Mouse (Mus musculus): ENCODE measurements around the gene Faf2. TPM values are rescaled to one million over a fixed set of nuclear protein-coding genes. Genes with fewer than 3 reads are reported as not detected.

Gene Faf2
- total and polyA plus RNA-seq, 3 experiments = 31.4 to 39.3 TPM; not detected in 1

GRCm38 (mm10) chr13:54621155-54621932 is at the start of gene Faf2 (continued):
- TF ChIP-seq KAT2A (conservative IDR thresholded peaks at IDR 0.05; ENCODE audit: low read depth, low read length) (no peak; the same call in 1 of the 2 replicates), SMC3 (IDR thresholded peaks at IDR 0.05; ENCODE audit: low read depth, low read length) (peak; percentile 56), TAL1 (IDR thresholded peaks at IDR 0.05; ENCODE audit: low read length) (no peak), POLR2A (IDR thresholded peaks at IDR 0.05; ENCODE audit: control insufficient read depth in 1 of 2, insufficient read depth in 1 of 2, low read depth in 1 of 2, low read length in 2 of 2, poor library complexity in 1 of 2) (peak; percentile 81 to 92), E2F4 (IDR thresholded peaks at IDR 0.05; ENCODE audit: borderline replicate concordance, low read depth, low read length) (no peak)

GRCm38 (mm10) chr13:54572621-54573020 is 49.0 kb upstream of the Faf2 start:
- Histone ChIP-seq H3K9me3 (replicated peaks; ENCODE audit: insufficient read depth, low read length) (no peaks in the 10 kb centered on the region), H3K36me3 (ENCODE audit: control insufficient read depth in 1 of 2, insufficient read depth in 2 of 2, low read length in 2 of 2) (peaks cover 0 to 10% of the 10 kb centered on the region in 2 experiments; a peak in 2 of 4 replicates), H3K27me3 (ENCODE audit: control insufficient read depth in 1 of 2, insufficient read depth in 2 of 2, low read length in 2 of 2) (no peaks in the 10 kb centered on the region), H3K9ac (ENCODE audit: control insufficient read depth, low read depth, low read length, poor library complexity, severe bottlenecking) (no peak overlapping the region), H3K79me2 (ENCODE audit: control insufficient read depth, insufficient read depth, low read length, poor library complexity) (no peaks in the 10 kb centered on the region; the same call in 1 of the 2 replicates), H3K4me3 (ENCODE audit: control insufficient read depth in 1 of 2, insufficient read depth in 1 of 2, low read depth in 2 of 2, low read length in 2 of 2) (no peak overlapping the region), H3K27ac (ENCODE audit: control insufficient read depth, low read depth, low read length) (no peak overlapping the region), H3K4me1 (ENCODE audit: control insufficient read depth in 1 of 2, insufficient read depth in 2 of 2, low read length in 2 of 2) (peaks cover 2 to 10% of the 10 kb centered on the region in 2 experiments)
- no peak for TF ChIP-seq GABPA (IDR thresholded peaks at IDR 0.05; ENCODE audit: low read depth, low read length)
- TF ChIP-seq ZNF384 (IDR thresholded peaks at IDR 0.05; ENCODE audit: low read depth, low read length) = peak; percentile 37
- no peak for DNase-seq (ENCODE audit: low read depth, low spot score)

DNA sequence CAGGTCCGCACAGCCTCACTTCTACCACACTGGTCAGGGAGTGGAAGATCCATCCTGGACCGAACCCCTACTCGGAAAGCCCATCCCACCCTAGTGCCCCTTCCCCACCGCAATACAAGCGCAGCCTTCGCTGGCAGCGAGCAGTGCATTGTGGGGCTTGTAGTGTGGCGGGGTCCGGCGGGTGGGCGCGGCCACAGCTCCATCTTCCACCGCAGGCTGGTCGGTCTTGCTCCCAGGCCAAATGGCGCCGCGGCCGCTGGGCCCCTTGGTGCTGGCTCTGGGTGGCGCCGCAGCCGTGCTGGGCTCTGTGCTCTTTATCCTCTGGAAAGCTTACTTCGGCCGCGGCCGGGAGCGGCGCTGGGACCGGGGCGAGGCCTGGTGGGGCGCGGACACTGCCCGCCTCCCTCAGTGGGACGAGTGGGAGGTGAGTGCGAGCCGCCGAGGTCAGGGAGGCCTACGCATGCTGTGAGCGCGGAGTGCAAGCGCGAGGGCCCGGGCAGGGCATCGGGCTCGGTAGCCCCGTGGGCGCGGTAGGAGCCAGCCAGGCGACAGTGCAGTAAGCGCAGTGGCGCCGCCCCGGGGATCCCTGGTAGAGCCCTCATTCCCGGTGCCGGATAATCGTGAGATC is 46.6 kb upstream of the Faf2 start, which contains the start of gene Arl10:
Gene Arl10, plus strand, starts transcription at position 162 of the 628 bp plus-strand sequence.
- H3K36me3 ChIP-seq (ENCODE audit: control insufficient read depth in 1 of 2, insufficient read depth in 2 of 2, low read length in 2 of 2) = peaks cover 0 to 12% of the 10 kb centered on the region in 2 experiments; a peak in 2 of 4 replicates
- peak within 1 kb of the TSS; percentile 76 for H3K9ac ChIP-seq (ENCODE audit: control insufficient read depth, low read depth, low read length, poor library complexity, severe bottlenecking)
- H3K4me1 ChIP-seq (ENCODE audit: control insufficient read depth in 1 of 2, insufficient read depth in 2 of 2, low read length in 2 of 2) = peaks cover 2 to 15% of the 10 kb centered on the region in 2 experiments

More for the DNA sequence above, 46.6 kb upstream of the Faf2 start, which contains the start of gene Arl10:
- Histone ChIP-seq H3K27me3 (ENCODE audit: control insufficient read depth in 1 of 2, insufficient read depth in 2 of 2, low read length in 2 of 2) (no peaks in the 10 kb centered on the region), H3K79me2 (ENCODE audit: control insufficient read depth, insufficient read depth, low read length, poor library complexity) (no peaks in the 10 kb centered on the region; the same call in 1 of the 2 replicates), H3K4me3 (ENCODE audit: control insufficient read depth in 1 of 2, insufficient read depth in 1 of 2, low read depth in 2 of 2, low read length in 2 of 2) (peak within 1 kb of the TSS; percentile 73 to 92), H3K9me3 (replicated peaks; ENCODE audit: insufficient read depth, low read length) (no peaks in the 10 kb centered on the region), H3K27ac (ENCODE audit: control insufficient read depth, low read depth, low read length) (no peak within 1 kb of the TSS)
- peak; percentile 71 for DNase-seq (ENCODE audit: low read depth, low spot score)
- TF ChIP-seq ZMIZ1 (IDR thresholded peaks at IDR 0.05; ENCODE audit: low read depth, low read length) (peak; percentile 27; the same call in 1 of the 2 replicates), SIN3A (IDR thresholded peaks at IDR 0.05; ENCODE audit: low read length) (peak; percentile 53; the same call in 1 of the 2 replicates), TBP (IDR thresholded peaks at IDR 0.05; ENCODE audit: low read depth, low read length) (no peak), POLR2AphosphoS5 (IDR thresholded peaks at IDR 0.05; ENCODE audit: borderline replicate concordance, low read depth, low read length) (no peak), NELFE (IDR thresholded peaks at IDR 0.05; ENCODE audit: low read depth, low read length) (peak; percentile 51; the same call in 1 of the 2 replicates), CTCF (IDR thresholded peaks at IDR 0.05 in 2 of 3, conservative IDR thresholded peaks at IDR 0.05 in 1 of 3; ENCODE audit: control insufficient read depth in 1 of 3, insufficient read depth in 1 of 3, low read depth in 2 of 3, low read length in 3 of 3, poor library complexity in 1 of 3, severe bottlenecking in 1 of 3) (0 out of 6 replicates have a peak, but pooled peaks of 1 of the 3 experiments have one; percentile 29), MYC (IDR thresholded peaks at IDR 0.05; ENCODE audit: low read depth, low read length) (no peak), GABPA (IDR thresholded peaks at IDR 0.05; ENCODE audit: low read depth, low read length) (no peak), EP300 (IDR thresholded peaks at IDR 0.05; ENCODE audit: low read depth in 1 of 2, low read length in 2 of 2) (no peak), MYB (IDR thresholded peaks at IDR 0.05; ENCODE audit: low read depth, low read length) (no peak), TAL1 (IDR thresholded peaks at IDR 0.05; ENCODE audit: low read length) (no peak), MXI1 (IDR thresholded peaks at IDR 0.05; ENCODE audit: low read depth, low read length) (no peak), HCFC1 (IDR thresholded peaks at IDR 0.05; ENCODE audit: low read depth, low read length) (peak; percentile 93)
